ENCODE assay signal across 8 mouse cellular contexts in the genomic region with DNA sequence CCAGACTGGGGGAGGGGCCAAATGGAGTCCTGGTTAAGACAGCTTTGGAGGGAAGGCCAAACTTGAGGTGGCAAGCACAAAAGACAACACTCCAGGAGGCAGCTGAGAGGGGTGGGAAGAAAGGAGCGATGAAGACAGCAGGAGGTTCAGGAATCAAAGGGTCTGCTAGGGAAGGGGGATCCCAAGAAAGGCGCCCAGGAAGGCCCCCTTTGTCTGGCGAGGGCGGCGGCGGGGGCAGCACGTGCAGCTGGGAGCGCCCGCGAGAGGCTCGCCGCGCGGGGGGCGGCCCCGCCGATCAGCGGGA. TPM values are rescaled to one million over a fixed set of nuclear protein-coding genes. Genes with fewer than 3 reads are reported as not detected.
DNase-seq lines count a peak whose midpoint lies in the region; ATAC-seq and TF ChIP-seq lines count a peak whose summit lies in the region.

No protein-coding gene starts in this region.

- TF ChIP-seq EP300 in MEL (IDR thresholded peaks at IDR 0.05; ENCODE audit: low read depth in 1 of 2, low read length in 2 of 2), result no peak

- peak overlapping the region; percentile 38 for H3K4me3 ChIP-seq in kidney, embryonic 14.5 days (ENCODE audit: low read length)
- H3K4me3 ChIP-seq in MEL (ENCODE audit: control insufficient read depth in 1 of 2, insufficient read depth in 1 of 2, low read depth in 2 of 2, low read length in 2 of 2), result peak overlapping the region; percentile 54 to 60
- peak overlapping the region; percentile 51 for H3K4me3 ChIP-seq in embryonic facial prominence, embryonic 13.5 days
- H3K4me3 ChIP-seq in intestine, embryonic 14.5 days (ENCODE audit: low read depth, low read length), result peak overlapping the region; percentile 40

- no peak for TF ChIP-seq POLR2A in MEL (IDR thresholded peaks at IDR 0.05; ENCODE audit: control insufficient read depth in 1 of 2, insufficient read depth in 1 of 2, low read depth in 1 of 2, low read length in 2 of 2, poor library complexity in 1 of 2)

- no peak for DNase-seq in kidney, adult 11 months
- peak; percentile 63 for DNase-seq in MEL (ENCODE audit: low read depth, low spot score)
- DNase-seq in intestine, embryonic 14.5 days (ENCODE audit: low spot score), result no peak
- DNase-seq in lung, postnatal 14 days, result peak; percentile 58
- no peak for DNase-seq in urinary bladder, postnatal 10 days (ENCODE audit: low spot score)
- DNase-seq in ovary, postnatal 36 days (ENCODE audit: low spot score), result no peak

- TF ChIP-seq RAD21 in MEL (IDR thresholded peaks at IDR 0.05; ENCODE audit: low read depth, low read length), result no peak

- H3K27ac ChIP-seq in kidney, embryonic 14.5 days (ENCODE audit: low read depth, low read length), result peak overlapping the region; percentile 91
- H3K27ac ChIP-seq in MEL (ENCODE audit: control insufficient read depth, low read depth, low read length), result peak overlapping the region; percentile 58
- peak overlapping the region; percentile 98 for H3K27ac ChIP-seq in embryonic facial prominence, embryonic 13.5 days
- peak overlapping the region; percentile 98 for H3K27ac ChIP-seq in intestine, embryonic 14.5 days (ENCODE audit: low read depth)

- no peaks in the 10 kb centered on the region for H3K36me3 ChIP-seq in kidney, embryonic 14.5 days (ENCODE audit: control insufficient read depth, insufficient read depth, low read length)
- H3K36me3 ChIP-seq in MEL (ENCODE audit: control insufficient read depth in 1 of 2, insufficient read depth in 2 of 2, low read length in 2 of 2), result peaks cover 0 to 28% of the 10 kb centered on the region in 2 experiments; a peak in 2 of 4 replicates
- no peaks in the 10 kb centered on the region for H3K36me3 ChIP-seq in embryonic facial prominence, embryonic 13.5 days
- no peaks in the 10 kb centered on the region for H3K36me3 ChIP-seq in intestine, embryonic 14.5 days (ENCODE audit: control insufficient read depth, insufficient read depth, low read length)

- H3K9me3 ChIP-seq in kidney, embryonic 14.5 days (ENCODE audit: control insufficient read depth, low read length), result no peaks in the 10 kb centered on the region
- H3K9me3 ChIP-seq in MEL (replicated peaks; ENCODE audit: insufficient read depth, low read length), result no peaks in the 10 kb centered on the region
- no peaks in the 10 kb centered on the region for H3K9me3 ChIP-seq in embryonic facial prominence, embryonic 13.5 days
- H3K9me3 ChIP-seq in intestine, embryonic 14.5 days (ENCODE audit: control insufficient read depth, low read length), result no peaks in the 10 kb centered on the region

- under 1% methylated on average over 17 of the region's 18 CpGs for WGBS in kidney, embryonic 14.5 days
- WGBS in embryonic facial prominence, embryonic 13.5 days, result 0% methylated on average over 18 of the region's 18 CpGs
- WGBS in intestine, embryonic 14.5 days, result 0% methylated on average over 17 of the region's 18 CpGs

- ATAC-seq in kidney, embryonic 14.5 days (ENCODE audit: low FRiP score, low TSS enrichment), result no peak
- ATAC-seq in embryonic facial prominence, embryonic 13.5 days (ENCODE audit: insufficient number of reproducible peaks, insufficient read depth, low FRiP score, low TSS enrichment, low read depth), result no peak; the same call in 1 of the 2 replicates
- ATAC-seq in intestine, embryonic 14.5 days (replicated peaks; ENCODE audit: low FRiP score, low TSS enrichment, low read depth), result no peak; the same call in 1 of the 2 replicates

- H3K27me3 ChIP-seq in kidney, embryonic 14.5 days (ENCODE audit: control insufficient read depth, insufficient read depth, low read length), result no peaks in the 10 kb centered on the region
- H3K27me3 ChIP-seq in MEL (ENCODE audit: control insufficient read depth in 1 of 2, insufficient read depth in 2 of 2, low read length in 2 of 2), result no peaks in the 10 kb centered on the region
- H3K27me3 ChIP-seq in embryonic facial prominence, embryonic 13.5 days, result no peaks in the 10 kb centered on the region
- no peaks in the 10 kb centered on the region for H3K27me3 ChIP-seq in intestine, embryonic 14.5 days (replicated peaks; ENCODE audit: control insufficient read depth, insufficient read depth, low read length)

- peaks cover 48% of the 10 kb centered on the region for H3K4me1 ChIP-seq in kidney, embryonic 14.5 days (ENCODE audit: control insufficient read depth, insufficient read depth, low read length)
- H3K4me1 ChIP-seq in MEL (ENCODE audit: control insufficient read depth in 1 of 2, insufficient read depth in 2 of 2, low read length in 2 of 2), result peaks cover 16 to 48% of the 10 kb centered on the region in 2 experiments
- peaks cover 58% of the 10 kb centered on the region for H3K4me1 ChIP-seq in embryonic facial prominence, embryonic 13.5 days
- H3K4me1 ChIP-seq in intestine, embryonic 14.5 days (replicated peaks; ENCODE audit: control insufficient read depth, insufficient read depth, low read length), result peaks cover 57% of the 10 kb centered on the region

- H3K4me2 ChIP-seq in kidney, embryonic 14.5 days (replicated peaks; ENCODE audit: low read depth, low read length), result peak overlapping the region; percentile 62
- peak overlapping the region; percentile 76 for H3K4me2 ChIP-seq in embryonic facial prominence, embryonic 13.5 days
- peak overlapping the region; percentile 66 for H3K4me2 ChIP-seq in intestine, embryonic 14.5 days (ENCODE audit: low read length)

- no peaks in the 10 kb centered on the region; the same call in 1 of the 2 replicates for H3K79me2 ChIP-seq in MEL (ENCODE audit: control insufficient read depth, insufficient read depth, low read length, poor library complexity)

- H3K9ac ChIP-seq in kidney, embryonic 14.5 days (ENCODE audit: low read depth, low read length), result peak overlapping the region; percentile 71
- peak overlapping the region; percentile 80 for H3K9ac ChIP-seq in MEL (ENCODE audit: control insufficient read depth, low read depth, low read length, poor library complexity, severe bottlenecking)
- H3K9ac ChIP-seq in embryonic facial prominence, embryonic 13.5 days, result peak overlapping the region; percentile 74
- peak overlapping the region; percentile 62 for H3K9ac ChIP-seq in intestine, embryonic 14.5 days (ENCODE audit: low read length)

- TF ChIP-seq CTCF in MEL (IDR thresholded peaks at IDR 0.05 in 2 of 3, conservative IDR thresholded peaks at IDR 0.05 in 1 of 3; ENCODE audit: control insufficient read depth in 1 of 3, insufficient read depth in 1 of 3, low read depth in 2 of 3, low read length in 3 of 3, poor library complexity in 1 of 3, severe bottlenecking in 1 of 3), result no peak

TF ChIP-seq in MEL, 35 proteins besides CTCF, POLR2A, EP300 and RAD21:
- TF ChIP-seq ELF1 (IDR thresholded peaks at IDR 0.05; ENCODE audit: low read depth, low read length) (no peak), SIN3A (IDR thresholded peaks at IDR 0.05; ENCODE audit: low read length) (no peak), MEF2A (IDR thresholded peaks at IDR 0.05; ENCODE audit: extremely low read depth, insufficient replicate concordance, low read depth, low read length, poor library complexity, severe bottlenecking) (no peak), POLR2AphosphoS5 (IDR thresholded peaks at IDR 0.05; ENCODE audit: borderline replicate concordance, low read depth, low read length) (no peak), MXI1 (IDR thresholded peaks at IDR 0.05; ENCODE audit: low read depth, low read length) (no peak), TAL1 (IDR thresholded peaks at IDR 0.05; ENCODE audit: low read length) (no peak), TBP (IDR thresholded peaks at IDR 0.05; ENCODE audit: low read depth, low read length) (no peak), GABPA (IDR thresholded peaks at IDR 0.05; ENCODE audit: low read depth, low read length) (no peak), BHLHE40 (IDR thresholded peaks at IDR 0.05; ENCODE audit: borderline replicate concordance, low read depth, low read length) (peak; percentile 85), CHD1 (IDR thresholded peaks at IDR 0.05; ENCODE audit: low read depth, low read length) (no peak), TCF12 (IDR thresholded peaks at IDR 0.05; ENCODE audit: low read depth, low read length) (no peak), MYC (IDR thresholded peaks at IDR 0.05; ENCODE audit: low read depth, low read length) (no peak), GATA1 (IDR thresholded peaks at IDR 0.05; ENCODE audit: low read depth, low read length) (no peak), E2F4 (IDR thresholded peaks at IDR 0.05; ENCODE audit: borderline replicate concordance, low read depth, low read length) (no peak), POLR2AphosphoS2 (IDR thresholded peaks at IDR 0.05; ENCODE audit: low read length) (no peak), JUND (IDR thresholded peaks at IDR 0.05; ENCODE audit: low read depth, low read length) (no peak), ETS1 (IDR thresholded peaks at IDR 0.05; ENCODE audit: low read depth, low read length) (no peak), MAX (IDR thresholded peaks at IDR 0.05; ENCODE audit: low read length) (peak; percentile 70), MAFK (IDR thresholded peaks at IDR 0.05; ENCODE audit: borderline replicate concordance, low read depth, low read length) (no peak), USF1 (IDR thresholded peaks at IDR 0.05; ENCODE audit: low read depth, low read length) (peak; percentile 15; the same call in 1 of the 2 replicates), MAZ (IDR thresholded peaks at IDR 0.05; ENCODE audit: low read depth, low read length) (no peak), NRF1 (IDR thresholded peaks at IDR 0.05; ENCODE audit: insufficient read depth, low read depth, low read length, poor library complexity, severe bottlenecking) (no peak), KAT2A (conservative IDR thresholded peaks at IDR 0.05; ENCODE audit: low read depth, low read length) (no peak), ZKSCAN1 (IDR thresholded peaks at IDR 0.05; ENCODE audit: low read depth, low read length) (no peak), RCOR1 (IDR thresholded peaks at IDR 0.05; ENCODE audit: low read depth, low read length) (no peak)

RNA-seq across cellular contexts. Expression of a gene that starts 16.5 kb away (rescaled TPM):
- 13.1 and 14.8 TPM in 2 replicates for polyA plus RNA-seq in kidney, embryonic 14.5 days (2014; fragmentation: Nextera tagmentation; extraction: Ambion mirVana)
- total RNA-seq in MEL (2012; rRNA removed), result 7.2 and 7.5 TPM in 2 replicates
- polyA plus RNA-seq in MEL (2012; ENCODE audit: insufficient read depth in 1 of 2, insufficient read length in 2 of 2, low read depth in 1 of 2, low replicate concordance in 2 of 2, missing spikeins in 1 of 2), result 1 to 10 TPM in 1 of 2 experiments, not detected in 1; 7.4 TPM
- 7.5 and 9.2 TPM in 2 replicates for polyA plus RNA-seq in embryonic facial prominence, embryonic 13.5 days (2015; fragmentation: Nextera tagmentation; extraction: Ambion mirVana)
- polyA plus RNA-seq in intestine, embryonic 14.5 days (2014; fragmentation: Nextera tagmentation; extraction: Ambion mirVana), result 6.0 and 6.7 TPM in 2 replicates

Comparison
In these comparisons a context has a peak if more than half of its experiments do, and no peak if none do; other contexts are left out.
1. DNase-seq: peak in MEL (single experiment) and lung, postnatal 14 days (single experiment); none in kidney, adult 11 months (single experiment), intestine, embryonic 14.5 days (single experiment), urinary bladder, postnatal 10 days (single experiment) and ovary, postnatal 36 days (single experiment).
2. Peak in every context shown above with its lines, with median percentiles within 50 percentile points of each other: H3K27ac ChIP-seq, H3K4me2 ChIP-seq, H3K4me3 ChIP-seq and H3K9ac ChIP-seq.